Mouse (Mus musculus) small intestine, adult 2 months (tissue): ENCODE data around the gene Shf. TPM values are rescaled to one million over a fixed set of nuclear protein-coding genes. Genes with fewer than 3 reads are reported as not detected.

Experiments used
- H3K27ac ChIP-seq: fragments of 200-500 bp; 2 replicates; pipeline ENCODE4 v1.5.1; 2012; ENCODE audit warnings: low read depth, low read length, control low read depth, inconsistent platforms; ENCODE audit not compliant: insufficient read depth
- H3K27me3 ChIP-seq: fragments of 200-500 bp; 2 replicates; pipeline ENCODE4 v1.6.1; 2012; ENCODE audit warnings: mild to moderate bottlenecking, moderate library complexity, low read length, inconsistent platforms; ENCODE audit not compliant: control insufficient read depth, insufficient read depth
- H3K36me3 ChIP-seq: fragments of 200-500 bp; 2 replicates; pipeline ENCODE4 v1.6.1; 2012; ENCODE audit warnings: mild to moderate bottlenecking, low read length, control low read depth, inconsistent platforms; ENCODE audit not compliant: control insufficient read depth, insufficient read depth
- H3K4me1 ChIP-seq: fragments of 200-500 bp; 2 replicates; pipeline ENCODE4 v1.6.1; 2012; ENCODE audit warnings: low read length, inconsistent platforms, mixed read lengths; ENCODE audit not compliant: control insufficient read depth, insufficient read depth, insufficient read length
- H3K4me3 ChIP-seq: fragments of 200-500 bp; 2 replicates; pipeline ENCODE4 v1.5.1; 2012; ENCODE audit warnings: low read depth, mild to moderate bottlenecking, control low read depth, inconsistent platforms, low read length, moderate library complexity
- CTCF ChIP-seq: fragments of 200-500 bp; IDR thresholded peaks from 2 replicates; pipeline ENCODE4 v1.5.1; 2012; ENCODE audit warnings: low read depth, mild to moderate bottlenecking, control low read depth, inconsistent platforms, low read length, moderate library complexity, mixed read lengths; ENCODE audit not compliant: insufficient replicate concordance, insufficient read length; ENCODE audit errors: extremely low read depth
- POLR2A ChIP-seq: fragments of 200-500 bp; IDR thresholded peaks from 2 replicates; pipeline ENCODE4 v1.6.1; 2012; ENCODE audit warnings: low read depth, mild to moderate bottlenecking, control low read depth, inconsistent platforms, low read length, moderate library complexity
- WGBS: fragments of 180-500 bp; shearing (Covaris S2); methylation state at CpG from one replicate; pipeline ENCODE4 v1.1.7; 2018; 5-methylcytosine and 5-hydroxymethylcytosine counted together
- polyA plus RNA-seq: library from polyadenylated mRNA; depleted of rRNA; stranded (reverse); fragments of >200 nt; gene quantifications from 2 replicates; pipeline ENCODE4 v1.2.3, GENCODE M21; 2012; rRNA removed

Shf gene
- polyA plus RNA-seq, 1 experiment, result 9.1 TPM

DNA sequence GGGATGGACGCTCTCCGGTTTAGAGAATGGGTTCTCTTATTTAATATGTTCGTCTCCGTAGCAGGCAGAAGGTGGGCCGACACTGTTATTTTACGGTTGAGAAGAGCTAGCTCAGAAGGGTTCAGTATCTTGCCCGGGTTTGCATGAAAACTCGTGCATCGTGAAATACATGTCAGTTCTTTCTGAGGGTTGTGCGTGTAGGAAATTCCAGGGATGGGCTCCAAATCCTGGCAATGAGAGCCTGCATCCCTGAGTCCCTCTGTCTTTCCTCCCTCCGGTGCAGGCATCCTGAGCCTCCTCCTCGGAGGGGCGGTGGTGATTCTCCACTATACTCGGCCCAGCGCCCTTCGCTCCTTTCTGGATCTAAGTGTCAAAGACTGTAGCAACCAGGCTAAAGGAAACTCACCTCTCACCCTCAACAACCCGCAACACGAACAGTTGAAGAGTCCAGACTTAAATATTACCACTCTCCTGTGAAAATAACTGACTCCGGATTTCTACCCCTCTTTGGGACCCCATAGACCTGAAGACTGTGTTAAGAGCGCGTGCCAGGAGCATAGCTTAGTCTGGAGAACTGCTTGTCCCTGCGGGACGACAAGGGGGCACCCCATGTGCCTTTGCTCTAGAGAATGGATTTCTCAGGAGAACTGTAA, 66.9 kb downstream of the Shf start:
- 38% methylated on average over 23 of the region's 23 CpGs for WGBS
- Histone ChIP-seq H3K4me3 (peak overlapping the region; percentile 62), H3K27ac (no peak overlapping the region), H3K4me1 (peaks cover 12% of the 10 kb centered on the region), H3K36me3 (no peaks in the 10 kb centered on the region), H3K27me3 (peaks cover 18% of the 10 kb centered on the region)
- TF ChIP-seq CTCF, result no peak
- no peak for TF ChIP-seq POLR2A

DNA sequence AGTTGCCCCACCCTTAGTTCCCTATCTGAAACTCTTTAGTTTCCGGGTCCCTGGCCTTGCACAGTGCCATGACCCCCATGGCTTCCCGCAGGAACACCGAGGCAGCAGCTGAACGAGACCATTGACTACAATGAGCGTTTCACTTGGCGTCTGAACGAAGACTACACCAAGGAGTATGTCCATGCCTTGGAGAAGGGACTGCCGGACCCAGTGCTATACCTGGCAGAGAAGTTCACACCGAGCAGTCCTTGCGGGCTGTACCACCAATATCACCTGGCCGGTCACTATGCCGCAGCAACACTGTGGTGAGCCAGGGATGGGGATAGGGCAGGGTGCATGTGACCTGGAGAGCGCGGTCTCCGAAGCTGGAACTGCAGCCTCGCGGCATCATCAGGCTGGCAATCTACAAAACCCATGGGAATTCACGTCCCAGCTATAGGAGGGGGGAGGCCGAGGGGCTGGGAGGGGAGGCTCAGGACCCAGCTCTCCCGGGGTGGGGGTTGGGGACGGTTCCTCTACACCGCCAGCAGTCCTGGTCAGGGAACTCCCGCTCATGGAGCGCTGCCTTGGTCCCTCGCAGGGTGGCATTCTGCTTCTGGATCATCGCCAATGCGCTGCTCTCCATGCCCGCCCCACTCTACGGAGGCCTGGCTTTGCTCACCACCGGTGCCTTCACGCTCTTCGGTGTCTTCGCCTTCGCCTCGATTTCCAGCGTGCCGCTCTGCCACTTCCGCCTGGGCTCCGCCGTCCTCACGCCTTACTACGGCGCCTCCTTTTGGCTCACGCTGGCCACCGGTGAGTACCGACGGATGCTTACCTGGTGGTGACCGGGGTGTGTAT, 67.7 kb downstream of the Shf start:
- Histone ChIP-seq H3K4me1 (peaks cover 12% of the 10 kb centered on the region), H3K27me3 (peaks cover 13% of the 10 kb centered on the region), H3K4me3 (peak overlapping the region; percentile 62), H3K36me3 (no peaks in the 10 kb centered on the region), H3K27ac (peak overlapping the region; percentile 8; the same call in 1 of the 2 replicates)
- WGBS, result 1% methylated on average over 48 of the region's 48 CpGs
- TF ChIP-seq CTCF (no peak), POLR2A (0 out of 2 replicates have a peak, but pooled peaks have one; percentile 18)

DNA sequence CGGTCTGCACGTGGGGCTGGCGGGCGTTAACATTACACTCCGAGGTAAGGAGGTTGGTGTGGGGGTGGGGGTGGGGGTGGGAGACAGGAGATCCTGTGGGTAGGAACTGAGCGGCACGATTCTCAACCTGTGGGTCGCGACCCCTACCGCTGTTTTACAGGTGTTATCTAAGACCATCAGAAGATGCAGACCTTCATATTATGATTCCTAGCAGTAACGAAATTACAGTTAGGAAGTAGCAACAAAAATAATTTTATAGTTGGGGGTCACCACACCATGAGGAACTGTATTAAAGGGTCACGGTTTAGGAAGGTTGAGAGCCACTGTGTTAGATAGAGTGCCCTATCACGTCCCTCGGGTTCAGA, 68.3 kb downstream of the Shf start:
- Histone ChIP-seq H3K4me3 (peak overlapping the region; percentile 62), H3K27me3 (peaks cover 13% of the 10 kb centered on the region), H3K27ac (no peak overlapping the region), H3K36me3 (no peaks in the 10 kb centered on the region), H3K4me1 (peaks cover 12% of the 10 kb centered on the region)
- WGBS, result 19% methylated on average over 14 of the region's 14 CpGs
- TF ChIP-seq CTCF (no peak), POLR2A (no peak)

DNA sequence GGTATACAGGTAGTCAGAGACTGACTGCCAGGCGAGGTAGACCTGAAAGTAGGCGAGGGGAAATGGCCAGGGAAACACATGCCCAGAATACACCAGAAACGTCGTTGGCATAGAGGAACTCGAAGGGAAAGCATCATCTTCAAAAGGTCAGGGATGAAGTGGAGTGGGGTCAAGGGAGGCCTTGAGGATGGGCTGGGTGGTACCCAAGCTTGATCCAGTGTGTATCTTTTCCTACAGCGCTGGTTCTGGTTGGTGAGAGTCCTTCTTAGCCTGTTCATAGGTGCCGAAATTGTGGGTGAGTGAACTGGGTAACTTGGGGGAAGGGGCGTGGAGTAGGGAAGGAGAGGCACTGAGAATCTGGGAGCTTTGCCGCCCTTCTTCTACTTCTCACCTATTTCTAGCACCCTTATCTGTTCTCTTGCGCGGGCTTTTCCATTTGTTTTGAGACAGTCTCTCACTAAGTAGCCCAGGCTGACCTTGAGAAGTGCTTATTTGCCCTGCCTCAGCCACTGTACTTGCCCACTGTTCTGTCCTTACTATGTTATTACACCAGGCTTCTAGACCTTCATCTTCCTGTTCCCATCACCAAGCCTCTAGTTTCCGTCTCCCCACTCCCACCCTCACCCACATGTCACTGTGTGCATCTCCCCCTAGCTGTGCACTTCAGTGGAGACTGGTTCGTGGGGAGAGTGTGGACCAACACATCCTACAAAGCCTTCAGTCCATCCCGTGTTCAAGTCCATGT, 68.9 kb downstream of the Shf start:
- no peaks in the 10 kb centered on the region for H3K36me3 ChIP-seq
- H3K27me3 ChIP-seq, result peaks cover 13% of the 10 kb centered on the region
- no peak overlapping the region for H3K27ac ChIP-seq
- WGBS, result 59% methylated on average over 14 of the region's 14 CpGs
- no peak for TF ChIP-seq CTCF
- no peak for TF ChIP-seq POLR2A
- H3K4me3 ChIP-seq, result peak overlapping the region; percentile 44
- H3K4me1 ChIP-seq, result peaks cover 12% of the 10 kb centered on the region

Other genes starting within 250 kb of the Shf start
- gene B2m, start 221.5 kb downstream of the Shf start, polyA plus RNA-seq, result 286 and 1,325 TPM in 2 replicates
- 0.10 TPM in 1 of 2 replicates, not detected in the other for gene Trim69, start 208.5 kb downstream of the Shf start, polyA plus RNA-seq
- gene Patl2, start 183.0 kb downstream of the Shf start, polyA plus RNA-seq, result not detected in 2 replicates
- not detected in 2 replicates for gene Terb2, start 182.9 kb downstream of the Shf start, polyA plus RNA-seq
- gene Sord, start 134.4 kb downstream of the Shf start, polyA plus RNA-seq, result 16.1 and 71.5 TPM in 2 replicates
- gene Duox2, start 70.7 kb downstream of the Shf start, polyA plus RNA-seq, result 13.5 and 133 TPM in 2 replicates
- gene Duoxa2, start 70.3 kb downstream of the Shf start, polyA plus RNA-seq, result 33.7 and 324 TPM in 2 replicates
- 0.08 and 0.66 TPM in 2 replicates for gene Duoxa1, start 55.4 kb downstream of the Shf start, polyA plus RNA-seq
- gene Duox1, start 53.5 kb downstream of the Shf start, polyA plus RNA-seq, result 0.11 and 0.16 TPM in 2 replicates
- gene Slc28a2, start 57.3 kb upstream of the Shf start, polyA plus RNA-seq, result 44.1 and 116 TPM in 2 replicates
- 0.08 and 4.2 TPM in 2 replicates for gene Gm14085, start 115.8 kb upstream of the Shf start, polyA plus RNA-seq
- gene Gatm, start 242.1 kb upstream of the Shf start, polyA plus RNA-seq, result 2.0 and 31.7 TPM in 2 replicates